Mouse (Mus musculus) lung, embryonic 14.5 days (tissue): ENCODE data around the gene Psap. TPM values are rescaled to one million over a fixed set of nuclear protein-coding genes. Genes with fewer than 3 reads are reported as not detected.

ENCODE experiments used
- ATAC-seq: fragments of 200-750 bp; cut with Nextera tagmentation; 2 replicates; pipeline ENCODE4 v1.8.0; 2017; ENCODE audit warnings: mild to moderate bottlenecking, moderate TSS enrichment, moderate library complexity; ENCODE audit not compliant: insufficient read depth
- DNase-seq: peaks from one replicate; pipeline ENCODE4 v3.0.0-alpha.2; 2015
- H3K27ac ChIP-seq: fragments of 300-500 bp; sonication (generic); 2 replicates; pipeline ENCODE4 v1.5.1; 2014; ENCODE audit warnings: low read depth, mild to moderate bottlenecking, moderate library complexity
- H3K27me3 ChIP-seq: fragments of 300-500 bp; sonication (generic); 2 replicates; pipeline ENCODE4 v1.6.1; 2014; ENCODE audit warnings: low read length, control low read depth; ENCODE audit not compliant: insufficient read depth
- H3K36me3 ChIP-seq: fragments of 300-500 bp; sonication (generic); 2 replicates; pipeline ENCODE4 v1.6.1; 2014; ENCODE audit warnings: control low read depth; ENCODE audit not compliant: insufficient read depth
- H3K4me1 ChIP-seq: fragments of 300-500 bp; sonication (generic); 2 replicates; pipeline ENCODE4 v1.6.1; 2014; ENCODE audit warnings: antibody characterized with exemption, control low read depth; ENCODE audit not compliant: insufficient read depth
- H3K4me2 ChIP-seq: fragments of 300-500 bp; sonication (generic); 2 replicates; pipeline ENCODE4 v1.6.1; 2014; ENCODE audit warnings: mild to moderate bottlenecking
- H3K4me3 ChIP-seq: fragments of 300-500 bp; sonication (generic); 2 replicates; pipeline ENCODE4 v1.5.1; 2014; ENCODE audit warnings: low read depth, low read length
- H3K9ac ChIP-seq: fragments of 300-500 bp; sonication (generic); 2 replicates; pipeline ENCODE4 v1.6.1; 2014
- H3K9me3 ChIP-seq: fragments of 300-500 bp; sonication (generic); 2 replicates; pipeline ENCODE4 v1.6.1; 2016; ENCODE audit warnings: low read depth, low read length, control low read depth
- CTCF ChIP-seq: IDR thresholded peaks from 2 replicates; pipeline ENCODE4 v1.5.1; 2016; ENCODE audit warnings: antibody characterized with exemption, low read depth
- WGBS: fragments of 180-500 bp; shearing (Covaris S2); extraction: QIAGEN DNeasy Blood & Tissue Kit; methylation state at CpG from one replicate; pipeline ENCODE4 v1.1.7; 2014; 5-methylcytosine and 5-hydroxymethylcytosine counted together
- polyA plus RNA-seq: library from polyadenylated mRNA; unstranded; fragments of >200 nt; fragmentation: Nextera tagmentation; extraction: Ambion mirVana; gene quantifications from 2 replicates; pipeline ENCODE4 v1.2.1, GENCODE M21; 2014

The Psap gene
- polyA plus RNA-seq, 1 experiment from 2014 or later = 73.5 TPM

- Histone ChIP-seq H3K27me3 (no peaks in the 10 kb centered on the region), H3K27ac (peak overlapping the region; percentile 93), H3K9ac (peak overlapping the region; percentile 32), H3K4me2 (peak overlapping the region; percentile 70), H3K9me3 (no peaks in the 10 kb centered on the region), H3K36me3 (no peaks in the 10 kb centered on the region), H3K4me1 (peaks cover 41% of the 10 kb centered on the region), H3K4me3 (no peak overlapping the region)
- DNase-seq = peak; percentile 64
- no peak for ATAC-seq
- no peak for TF ChIP-seq CTCF
- 39% methylated on average over 6 of the region's 6 CpGs for WGBS
These were observed 71.6 kb downstream of the Psap start for GRCm38 (mm10) chr10:60349056-60349455.

- WGBS = 89% methylated on average over 5 of the region's 5 CpGs
- ATAC-seq (no peak), DNase-seq (no peak)
- H3K9ac ChIP-seq = no peak overlapping the region
- H3K27ac ChIP-seq = peak overlapping the region; percentile 93
- H3K36me3 ChIP-seq = no peaks in the 10 kb centered on the region
- H3K9me3 ChIP-seq = no peaks in the 10 kb centered on the region
- no peak for TF ChIP-seq CTCF
- H3K4me1 ChIP-seq = peaks cover 41% of the 10 kb centered on the region
- no peak overlapping the region for H3K4me3 ChIP-seq
- H3K4me2 ChIP-seq = peak overlapping the region; percentile 70; the same call in 1 of the 2 replicates
- H3K27me3 ChIP-seq = no peaks in the 10 kb centered on the region
These were observed 72.2 kb downstream of the Psap start for GRCm38 (mm10) chr10:60349644-60350043.

GRCm38 (mm10) chr10:60350077-60350804 lies 72.8 kb downstream of the Psap start:
- no peaks in the 10 kb centered on the region for H3K27me3 ChIP-seq
- 32% methylated on average over 5 of the region's 5 CpGs for WGBS
- TF ChIP-seq CTCF = no peak
- H3K27ac ChIP-seq = peak overlapping the region; percentile 93
- H3K4me1 ChIP-seq = peaks cover 41% of the 10 kb centered on the region
- no peak overlapping the region for H3K9ac ChIP-seq
- peak overlapping the region; percentile 50 for H3K4me2 ChIP-seq
- H3K9me3 ChIP-seq = no peaks in the 10 kb centered on the region
- ATAC-seq (no peak), DNase-seq (no peak)
- no peaks in the 10 kb centered on the region for H3K36me3 ChIP-seq
- peak overlapping the region; percentile 0; the same call in 1 of the 2 replicates for H3K4me3 ChIP-seq

GRCm38 (mm10) chr10:60350805-60351167 lies 73.4 kb downstream of the Psap start:
- WGBS = 7% methylated on average over 3 of the region's 3 CpGs
- peaks cover 41% of the 10 kb centered on the region for H3K4me1 ChIP-seq
- peak; percentile 38 for ATAC-seq

GRCm38 (mm10) chr10:60351248-60351647 lies 73.8 kb downstream of the Psap start:
- Histone ChIP-seq H3K4me2 (peak overlapping the region; percentile 50), H3K27me3 (no peaks in the 10 kb centered on the region), H3K4me1 (peaks cover 41% of the 10 kb centered on the region), H3K4me3 (no peak overlapping the region), H3K9me3 (no peaks in the 10 kb centered on the region), H3K36me3 (no peaks in the 10 kb centered on the region), H3K27ac (peak overlapping the region; percentile 93), H3K9ac (no peak overlapping the region)
- WGBS = 9% methylated on average over 3 of the region's 3 CpGs
- no peak for TF ChIP-seq CTCF
- ATAC-seq = peak; percentile 39
- DNase-seq = peak; percentile 68

More at GRCm38 (mm10) chr10:60350805-60351167, 73.4 kb downstream of the Psap start:
- TF ChIP-seq CTCF = no peak
- Histone ChIP-seq H3K27ac (peak overlapping the region; percentile 93), H3K27me3 (no peaks in the 10 kb centered on the region), H3K9me3 (no peaks in the 10 kb centered on the region), H3K9ac (no peak overlapping the region), H3K36me3 (no peaks in the 10 kb centered on the region), H3K4me3 (peak overlapping the region; percentile 0; the same call in 1 of the 2 replicates), H3K4me2 (peak overlapping the region; percentile 50)
- peak; percentile 97 for DNase-seq

GRCm38 (mm10) chr10:60351761-60352455 lies 74.5 kb downstream of the Psap start:
- H3K4me2 ChIP-seq = peak overlapping the region; percentile 50

More at GRCm38 (mm10) chr10:60351761-60352455, 74.5 kb downstream of the Psap start:
- Histone ChIP-seq H3K4me3 (no peak overlapping the region), H3K27ac (peak overlapping the region; percentile 93), H3K4me1 (peaks cover 34% of the 10 kb centered on the region), H3K9me3 (no peaks in the 10 kb centered on the region), H3K9ac (no peak overlapping the region), H3K36me3 (no peaks in the 10 kb centered on the region), H3K27me3 (no peaks in the 10 kb centered on the region)
- peak; percentile 30; the same call in 1 of the 2 replicates for TF ChIP-seq CTCF
- peak; percentile 93 for DNase-seq
- peak; percentile 87 for ATAC-seq
- WGBS = 10% methylated on average over 7 of the region's 7 CpGs

Other genes with a start within 250 kb of the Psap start
- 1.2 and 1.3 TPM in 2 replicates for gene Spock2, start 171.4 kb upstream of the Psap start, polyA plus RNA-seq
- gene Chst3, start 58.4 kb upstream of the Psap start, polyA plus RNA-seq = 2.1 TPM in 2 replicates
- 4.3 and 6.7 TPM in 2 replicates for gene Vsir, start 69.2 kb downstream of the Psap start, polyA plus RNA-seq
- 0.74 and 1.2 TPM in 2 replicates for gene Gm17455, start 122.1 kb downstream of the Psap start, polyA plus RNA-seq